Mouse (Mus musculus) left cerebral cortex, postnatal 14 days (tissue): ENCODE results near the gene Car9. TPM values are rescaled to one million over a fixed set of nuclear protein-coding genes. Genes with fewer than 3 reads are reported as not detected.
"Not testable (repeated sequence)": the region's sequence is repeated elsewhere in the genome, so short reads cannot be mapped to it uniquely, and the experiment has no call there.

ENCODE experiments used
- DNase-seq, 2 experiments: peaks; one replicate each; pipeline ENCODE4 v3.0.0; 2021 to 2022; ENCODE audit warnings: low spot score in 2 of 2, mixed read lengths in 1 of 2
- intact Hi-C: fragments of 180-260 bp; cut with DNase I; formaldehyde crosslinking; loops from one replicate; pipeline ENCODE4 v1.15.1; 2025
- long read RNA-seq, 2 experiments: library from polyadenylated mRNA; stranded (forward); transcript quantifications; one replicate each; pipeline ENCODE4 v2.0.0; 2021
- total RNA-seq, 2 experiments: library from RNA; stranded (reverse); gene quantifications; 2 replicates each; pipeline ENCODE4 v1.2.3; 2021

Gene Car9
- under 1 TPM; 0.27 to 0.44 TPM for total RNA-seq
- long read RNA-seq, experiment 1 = 0 reads
- long read RNA-seq, experiment 2 = 0 reads

- intact Hi-C loops = no loop called here
- no peak for DNase-seq
These were observed at the start of gene Car9 for GRCm38 (mm10) chr4:43506536-43507185. Gene Car9, plus strand, starts transcription at chr4:43506966.

- intact Hi-C loops = no loop called here
- no peak for DNase-seq
These were observed 49.6 kb upstream of the Car9 start for GRCm38 (mm10) chr4:43457124-43457523.

- DNase-seq = no peak
- intact Hi-C loops = no loop called here
These were observed 43.7 kb upstream of the Car9 start for GRCm38 (mm10) chr4:43463102-43463501.

GRCm38 (mm10) chr4:43465935-43466334, 40.8 kb upstream of the Car9 start:
- DNase-seq = no peak
- intact Hi-C loops = no loop called here

GRCm38 (mm10) chr4:43466872-43467271, 39.9 kb upstream of the Car9 start:
- DNase-seq = no peak
- intact Hi-C loops = no loop called here

- intact Hi-C loops = no loop called here
- no peak for DNase-seq
These were observed 36.5 kb upstream of the Car9 start for GRCm38 (mm10) chr4:43470301-43470700.

- DNase-seq = no peak
- intact Hi-C loops = no loop called here
These were observed 33.1 kb upstream of the Car9 start for GRCm38 (mm10) chr4:43473636-43474035.

GRCm38 (mm10) chr4:43476604-43477003, 30.2 kb upstream of the Car9 start:
- DNase-seq = no peak
- intact Hi-C loops = no loop called here

- DNase-seq = peak; percentile 86 to 90
- intact Hi-C loops = loop anchor here (2.0 kb wide), 1 partner anchor 35 kb away; no protein-coding TSS in a partner anchor
These were observed 28.8 kb upstream of the Car9 start for GRCm38 (mm10) chr4:43477857-43478533.

- DNase-seq = no peak
- intact Hi-C loops = loop anchor here (2.0 kb wide), 1 partner anchor 36 kb away; no protein-coding TSS in a partner anchor
These were observed 28.3 kb upstream of the Car9 start for GRCm38 (mm10) chr4:43478534-43478858.

GRCm38 (mm10) chr4:43478906-43479832, 27.6 kb upstream of the Car9 start:
- intact Hi-C loops = loop anchor here (2.0 kb wide), 1 partner anchor 36 kb away; no protein-coding TSS in a partner anchor
- peak in 1 of 2 experiments; percentile 64 for DNase-seq

- intact Hi-C loops = no loop called here
- no peak for DNase-seq
These were observed 25.8 kb upstream of the Car9 start for GRCm38 (mm10) chr4:43480985-43481384.

- intact Hi-C loops = no loop called here
- no peak for DNase-seq
These were observed 24.8 kb upstream of the Car9 start for GRCm38 (mm10) chr4:43481894-43482456.

- intact Hi-C loops = no loop called here
- DNase-seq = no peak
These were observed 24.2 kb upstream of the Car9 start for GRCm38 (mm10) chr4:43482591-43482990.

- DNase-seq = no peak
- intact Hi-C loops = no loop called here
These were observed 23.2 kb upstream of the Car9 start, which contains the start of gene Sit1 for GRCm38 (mm10) chr4:43483535-43484091. Gene Sit1, minus strand, starts transcription at chr4:43483734.

- DNase-seq, intact Hi-C loops: not testable (repeated sequence)
These were observed 21.1 kb upstream of the Car9 start for GRCm38 (mm10) chr4:43485666-43486065.

GRCm38 (mm10) chr4:43489611-43490010, 17.2 kb upstream of the Car9 start:
- intact Hi-C loops = no loop called here
- no peak for DNase-seq

- no peak for DNase-seq
- intact Hi-C loops = no loop called here
These were observed 16.0 kb upstream of the Car9 start for GRCm38 (mm10) chr4:43490801-43491200.

- intact Hi-C loops = no loop called here
- peak in 1 of 2 experiments; percentile 9 for DNase-seq
These were observed 14.5 kb upstream of the Car9 start for GRCm38 (mm10) chr4:43492101-43492820.
